Mouse (Mus musculus): ENCODE data around the gene Fads1. TPM values are rescaled to one million over a fixed set of nuclear protein-coding genes. Genes with fewer than 3 reads are reported as not detected.
A peak's percentile ranks its signal among the peaks of the same experiment; 100 is the strongest.

Gene Fads1
- polyA plus RNA-seq, 1 experiment from 2014 or later = 152 TPM

DNA sequence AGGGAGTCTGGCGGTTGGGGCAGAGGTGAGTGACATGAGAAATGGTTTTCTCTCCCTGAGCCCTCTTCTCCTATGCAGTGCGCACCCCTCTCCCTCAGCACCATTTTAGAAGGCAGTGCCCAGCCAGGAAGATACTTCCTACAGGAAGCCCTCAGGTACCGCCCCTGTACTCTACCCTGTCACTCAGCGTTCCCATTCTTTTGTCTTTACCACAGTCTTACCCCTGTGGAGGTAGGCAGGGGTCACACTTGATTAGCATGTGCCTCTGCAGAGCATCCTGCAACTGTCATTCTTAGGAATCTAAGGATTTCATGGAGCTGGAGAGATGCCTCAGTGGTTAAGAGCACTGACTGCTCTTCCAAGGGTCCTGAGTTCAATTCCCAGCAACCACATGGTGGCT, 40.9 kb downstream of the Fads1 start:
- H3K27ac ChIP-seq (replicated peaks; ENCODE audit: low read depth, low read length) = no peak overlapping the region
- no peak overlapping the region for H3K4me3 ChIP-seq (replicated peaks; ENCODE audit: low read depth, low read length)
- ATAC-seq (ENCODE audit: low FRiP score, low TSS enrichment) (no peak), DNase-seq (no peak)
- WGBS = 72% methylated on average over 4 of the region's 4 CpGs
- H3K36me3 ChIP-seq (ENCODE audit: control insufficient read depth, insufficient read depth, low read length) = no peaks in the 10 kb centered on the region
- H3K4me1 ChIP-seq (ENCODE audit: control insufficient read depth, insufficient read depth, low read length) = 0 out of 2 replicates have a peak, but pooled peaks cover 4% of the 10 kb centered on the region
- no peaks in the 10 kb centered on the region for H3K9me3 ChIP-seq (ENCODE audit: control insufficient read depth, low read length)
- H3K27me3 ChIP-seq (ENCODE audit: control insufficient read depth, insufficient read depth, low read length) = no peaks in the 10 kb centered on the region
- no peak overlapping the region for H3K9ac ChIP-seq (replicated peaks; ENCODE audit: low read length)
- H3K4me2 ChIP-seq (ENCODE audit: low read length) = no peak overlapping the region

DNA sequence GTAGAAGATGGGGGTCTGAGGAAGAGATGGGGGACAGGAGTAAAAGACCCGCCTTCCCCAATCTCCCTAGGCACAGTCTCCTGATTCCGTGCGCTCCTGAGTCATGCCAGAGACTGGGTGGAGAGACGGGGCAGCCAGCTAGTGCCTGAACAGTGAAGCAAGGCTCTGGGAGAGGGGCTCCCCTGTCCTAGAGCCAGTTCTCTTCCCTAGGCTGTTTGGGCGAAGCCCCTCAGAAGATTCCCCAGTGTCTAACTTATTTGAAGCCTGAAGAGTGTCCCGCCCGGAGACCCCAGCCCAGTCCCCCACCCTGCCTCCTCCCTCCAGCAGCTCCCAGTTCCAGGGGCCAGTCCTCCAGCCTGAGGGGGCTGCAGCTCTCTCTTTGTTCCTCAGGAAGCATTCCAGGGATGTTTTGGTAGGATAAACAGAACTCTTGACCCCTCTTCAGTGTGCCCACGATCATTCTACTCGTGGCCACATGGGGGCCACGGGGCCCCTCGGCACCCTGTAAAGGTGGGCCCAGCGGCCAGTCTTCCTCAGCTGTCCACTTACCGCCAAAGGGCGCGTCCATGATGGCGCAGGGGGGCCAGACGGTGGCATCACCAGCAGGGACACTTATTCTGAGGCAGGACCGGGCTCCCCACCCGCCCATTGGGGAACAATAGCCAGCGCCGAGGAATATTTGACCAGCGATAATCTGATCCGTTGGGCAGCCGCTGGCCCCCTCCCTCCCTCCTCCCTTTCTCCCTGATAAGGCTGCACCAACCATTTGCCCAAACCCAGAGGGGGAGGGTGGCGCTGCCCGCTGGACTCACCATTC, 42.2 kb downstream of the Fads1 start:
- no peak for ATAC-seq (ENCODE audit: low FRiP score, low TSS enrichment)
- Histone ChIP-seq H3K4me2 (ENCODE audit: low read length) (peak overlapping the region; percentile 29), H3K4me3 (replicated peaks; ENCODE audit: low read depth, low read length) (no peak overlapping the region), H3K9me3 (ENCODE audit: control insufficient read depth, low read length) (no peaks in the 10 kb centered on the region), H3K9ac (replicated peaks; ENCODE audit: low read length) (no peak overlapping the region), H3K36me3 (ENCODE audit: control insufficient read depth, insufficient read depth, low read length) (no peaks in the 10 kb centered on the region), H3K27ac (replicated peaks; ENCODE audit: low read depth, low read length) (no peak overlapping the region), H3K4me1 (ENCODE audit: control insufficient read depth, insufficient read depth, low read length) (0 out of 2 replicates have a peak, but pooled peaks cover 4% of the 10 kb centered on the region), H3K27me3 (ENCODE audit: control insufficient read depth, insufficient read depth, low read length) (no peaks in the 10 kb centered on the region)
- WGBS = 30% methylated on average over 26 of the region's 26 CpGs
- DNase-seq = no peak

DNA sequence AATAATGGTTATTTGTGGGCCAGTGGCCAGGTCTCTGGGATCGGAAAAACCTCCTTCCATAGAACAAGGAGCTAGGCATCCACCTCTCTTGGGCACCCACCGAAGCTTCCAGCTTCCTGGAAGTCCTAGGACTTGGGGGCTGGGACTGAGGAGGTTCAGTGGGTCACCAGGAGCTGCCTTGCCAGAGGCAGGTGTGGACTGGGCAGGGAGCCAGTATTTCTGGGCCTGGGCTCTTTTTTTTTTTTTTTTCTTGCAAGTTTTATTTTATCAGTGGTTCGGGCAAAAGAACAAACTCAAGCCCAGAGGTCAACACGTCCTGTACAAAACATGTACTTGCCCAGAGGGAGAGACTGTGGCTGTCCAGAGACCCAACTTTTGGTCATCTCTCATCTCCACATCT, 43.1 kb downstream of the Fads1 start:
- 86% methylated on average over 4 of the region's 4 CpGs for WGBS
- H3K36me3 ChIP-seq (ENCODE audit: control insufficient read depth, insufficient read depth, low read length) = no peaks in the 10 kb centered on the region
- no peak overlapping the region for H3K4me2 ChIP-seq (ENCODE audit: low read length)
- ATAC-seq (ENCODE audit: low FRiP score, low TSS enrichment) (no peak), DNase-seq (no peak)
- no peak overlapping the region for H3K4me3 ChIP-seq (replicated peaks; ENCODE audit: low read depth, low read length)
- no peaks in the 10 kb centered on the region for H3K9me3 ChIP-seq (ENCODE audit: control insufficient read depth, low read length)
- H3K4me1 ChIP-seq (ENCODE audit: control insufficient read depth, insufficient read depth, low read length) = 0 out of 2 replicates have a peak, but pooled peaks cover 4% of the 10 kb centered on the region
- no peak overlapping the region for H3K27ac ChIP-seq (replicated peaks; ENCODE audit: low read depth, low read length)
- no peaks in the 10 kb centered on the region for H3K27me3 ChIP-seq (ENCODE audit: control insufficient read depth, insufficient read depth, low read length)
- H3K9ac ChIP-seq (replicated peaks; ENCODE audit: low read length) = no peak overlapping the region

DNA sequence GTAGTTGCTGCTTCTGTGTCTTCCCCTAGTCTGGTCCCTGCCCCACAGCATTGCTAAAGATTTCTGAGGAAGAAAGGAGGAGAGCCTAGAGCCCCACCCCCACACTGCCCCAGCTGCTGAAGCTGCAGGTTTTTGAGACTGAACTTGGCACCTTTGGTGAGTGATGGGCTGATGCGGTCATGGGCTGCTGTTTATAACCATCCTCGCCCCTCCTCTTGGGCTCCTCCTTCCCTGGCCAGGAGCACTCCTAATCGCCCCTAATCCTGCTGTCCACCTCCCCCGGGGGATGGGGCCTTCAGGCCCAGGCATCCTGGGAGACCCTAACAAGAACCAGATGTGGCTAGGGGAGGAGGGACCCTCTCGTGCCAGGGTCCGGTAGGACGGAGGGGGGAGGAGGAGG, 48.3 kb downstream of the Fads1 start:
- no peak overlapping the region for H3K9ac ChIP-seq (replicated peaks; ENCODE audit: low read length)
- no peaks in the 10 kb centered on the region for H3K36me3 ChIP-seq (ENCODE audit: control insufficient read depth, insufficient read depth, low read length)
- no peak overlapping the region for H3K4me3 ChIP-seq (replicated peaks; ENCODE audit: low read depth, low read length)
- no peaks in the 10 kb centered on the region for H3K27me3 ChIP-seq (ENCODE audit: control insufficient read depth, insufficient read depth, low read length)
- no peak for ATAC-seq (ENCODE audit: low FRiP score, low TSS enrichment)
- no peak overlapping the region for H3K27ac ChIP-seq (replicated peaks; ENCODE audit: low read depth, low read length)
- WGBS = 5% methylated on average over 7 of the region's 7 CpGs
- H3K9me3 ChIP-seq (ENCODE audit: control insufficient read depth, low read length) = no peaks in the 10 kb centered on the region
- no peak overlapping the region for H3K4me2 ChIP-seq (ENCODE audit: low read length)
- no peak for DNase-seq
- no peaks in the 10 kb centered on the region for H3K4me1 ChIP-seq (ENCODE audit: control insufficient read depth, insufficient read depth, low read length)

DNA sequence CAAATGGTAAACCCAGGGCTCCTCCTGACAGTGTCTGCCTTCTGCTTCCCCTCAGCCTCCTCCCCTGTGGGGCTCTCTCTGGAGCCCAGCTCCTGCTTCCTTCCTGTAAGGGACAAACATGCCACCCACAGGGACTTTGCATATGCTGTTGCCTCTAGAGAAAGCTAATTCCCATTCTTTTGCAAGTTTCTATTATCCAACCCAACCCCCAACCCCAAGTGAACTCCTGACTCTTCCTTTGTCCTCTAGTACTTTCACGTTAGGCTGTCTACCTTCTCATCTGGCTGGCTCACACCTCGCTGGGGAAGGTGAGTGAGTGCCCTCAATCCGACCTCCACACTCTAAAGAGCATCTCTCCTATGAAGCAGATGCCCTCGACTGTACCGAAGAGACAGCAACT, 49.2 kb downstream of the Fads1 start:
- Histone ChIP-seq H3K9ac (replicated peaks; ENCODE audit: low read length) (no peak overlapping the region), H3K9me3 (ENCODE audit: control insufficient read depth, low read length) (no peaks in the 10 kb centered on the region), H3K4me3 (replicated peaks; ENCODE audit: low read depth, low read length) (no peak overlapping the region), H3K4me2 (ENCODE audit: low read length) (no peak overlapping the region), H3K36me3 (ENCODE audit: control insufficient read depth, insufficient read depth, low read length) (no peaks in the 10 kb centered on the region), H3K27ac (replicated peaks; ENCODE audit: low read depth, low read length) (no peak overlapping the region), H3K27me3 (ENCODE audit: control insufficient read depth, insufficient read depth, low read length) (no peaks in the 10 kb centered on the region), H3K4me1 (ENCODE audit: control insufficient read depth, insufficient read depth, low read length) (no peaks in the 10 kb centered on the region)
- DNase-seq = no peak
- ATAC-seq (ENCODE audit: low FRiP score, low TSS enrichment) = no peak
- 11% methylated on average over 5 of the region's 5 CpGs for WGBS

DNA sequence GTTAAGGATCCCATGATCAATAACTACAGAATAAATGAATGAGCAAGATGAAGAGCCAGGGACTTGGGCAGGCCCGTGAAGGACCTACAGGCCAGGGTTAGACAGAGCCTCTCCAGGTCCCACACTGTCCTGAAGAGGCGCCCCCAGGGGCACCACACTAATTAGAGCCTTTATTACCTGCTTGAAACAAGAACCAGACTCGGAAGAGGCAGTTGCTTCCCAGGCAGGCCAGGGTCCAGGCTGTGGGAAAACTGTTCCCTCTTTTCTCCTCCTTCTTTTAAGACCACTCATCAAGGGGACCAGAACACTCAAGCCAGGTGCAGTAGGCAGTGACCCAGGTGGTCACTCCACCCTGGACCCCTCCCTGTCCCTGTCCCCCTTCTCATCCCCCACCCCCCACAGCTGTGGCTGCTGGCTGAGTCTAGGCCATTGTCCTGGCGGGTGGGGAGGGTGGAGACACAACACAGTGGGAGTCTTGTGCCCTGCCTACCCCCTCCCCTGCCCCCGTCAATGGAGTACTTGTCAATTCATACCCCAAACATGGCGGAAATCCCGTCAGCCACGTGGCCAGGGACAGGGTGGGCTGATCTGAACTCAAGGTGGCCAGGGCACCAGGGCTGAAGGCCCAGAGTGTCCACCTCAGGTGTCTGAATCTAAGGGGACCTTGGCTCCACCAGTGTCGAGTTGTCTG, 49.8 kb downstream of the Fads1 start:
- Histone ChIP-seq H3K4me1 (ENCODE audit: control insufficient read depth, insufficient read depth, low read length) (no peaks in the 10 kb centered on the region), H3K4me2 (ENCODE audit: low read length) (no peak overlapping the region), H3K27me3 (ENCODE audit: control insufficient read depth, insufficient read depth, low read length) (no peaks in the 10 kb centered on the region), H3K36me3 (ENCODE audit: control insufficient read depth, insufficient read depth, low read length) (no peaks in the 10 kb centered on the region), H3K9ac (replicated peaks; ENCODE audit: low read length) (no peak overlapping the region), H3K27ac (replicated peaks; ENCODE audit: low read depth, low read length) (no peak overlapping the region), H3K4me3 (replicated peaks; ENCODE audit: low read depth, low read length) (no peak overlapping the region), H3K9me3 (ENCODE audit: control insufficient read depth, low read length) (no peaks in the 10 kb centered on the region)
- 30% methylated on average over 9 of the region's 9 CpGs for WGBS
- ATAC-seq (ENCODE audit: low FRiP score, low TSS enrichment) (no peak; the same call in 1 of the 2 replicates), DNase-seq (no peak)

DNA sequence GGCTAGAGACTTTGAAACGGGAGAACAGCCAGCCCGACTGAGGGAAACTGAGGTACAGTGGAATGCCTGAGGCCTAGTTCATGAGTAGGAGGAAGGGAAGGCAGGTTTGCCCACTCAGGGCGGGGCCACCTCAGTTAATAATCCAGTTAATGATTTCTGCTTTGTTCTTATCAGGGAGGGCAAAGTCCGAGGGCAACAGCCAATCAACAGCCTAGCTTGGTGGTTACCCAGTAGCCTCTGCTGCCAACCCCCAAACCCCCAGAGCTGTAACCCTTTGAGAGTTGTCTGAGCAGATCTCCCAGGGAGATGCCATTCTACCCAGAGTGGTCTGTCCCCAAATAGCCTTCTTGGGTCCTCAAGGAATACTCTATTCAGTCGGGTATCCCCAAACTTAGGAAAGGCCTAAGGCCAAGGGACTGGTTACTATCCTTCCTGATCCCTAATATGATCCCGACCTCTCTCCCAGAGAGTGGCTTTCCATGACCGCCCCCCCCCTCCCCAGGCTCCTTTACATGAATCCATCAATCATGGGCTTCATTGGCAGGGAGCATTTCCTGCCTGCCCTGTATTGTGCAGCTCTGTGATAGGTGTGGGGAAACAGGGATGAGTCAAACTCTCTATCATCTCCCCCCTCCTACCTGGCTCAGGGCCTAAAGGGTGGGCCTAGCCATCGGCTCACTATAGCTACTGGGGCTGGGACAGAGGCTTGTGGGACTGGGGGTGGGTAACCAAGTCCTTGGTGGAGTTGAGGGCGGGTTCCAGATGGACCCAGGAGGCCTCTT, 53.3 kb downstream of the Fads1 start:
- Histone ChIP-seq H3K36me3 (ENCODE audit: control insufficient read depth, insufficient read depth, low read length) (no peaks in the 10 kb centered on the region), H3K9ac (replicated peaks; ENCODE audit: low read length) (no peak overlapping the region), H3K4me2 (ENCODE audit: low read length) (no peak overlapping the region), H3K9me3 (ENCODE audit: control insufficient read depth, low read length) (no peaks in the 10 kb centered on the region), H3K27me3 (ENCODE audit: control insufficient read depth, insufficient read depth, low read length) (peaks cover 3% of the 10 kb centered on the region; the same call in 1 of the 2 replicates), H3K27ac (replicated peaks; ENCODE audit: low read depth, low read length) (no peak overlapping the region), H3K4me3 (replicated peaks; ENCODE audit: low read depth, low read length) (no peak overlapping the region), H3K4me1 (ENCODE audit: control insufficient read depth, insufficient read depth, low read length) (0 out of 2 replicates have a peak, but pooled peaks cover 3% of the 10 kb centered on the region)
- ATAC-seq (ENCODE audit: low FRiP score, low TSS enrichment) (no peak), DNase-seq (no peak)
- WGBS = 86% methylated on average over 9 of the region's 9 CpGs

DNA sequence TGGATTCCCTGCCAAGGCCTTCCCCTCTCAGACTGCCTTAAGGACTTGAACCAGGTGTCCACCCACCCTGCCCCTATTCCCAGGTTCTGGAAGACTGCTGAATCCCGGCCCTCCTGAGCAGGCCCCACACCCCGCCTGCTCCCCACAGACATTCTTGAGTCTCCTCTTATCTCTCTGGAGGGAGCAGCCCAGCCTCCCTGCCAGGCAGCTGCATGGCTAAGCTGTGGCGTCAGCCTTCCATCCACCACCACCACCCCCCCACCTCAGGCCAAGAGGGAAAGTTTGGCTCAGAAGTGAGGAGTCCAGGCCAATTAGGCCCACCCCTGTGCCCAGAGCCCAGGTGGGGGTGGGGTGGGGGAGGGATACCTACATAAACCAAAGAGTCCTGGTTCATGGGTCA, 55.8 kb downstream of the Fads1 start:
- Histone ChIP-seq H3K4me2 (ENCODE audit: low read length) (no peak overlapping the region), H3K27ac (replicated peaks; ENCODE audit: low read depth, low read length) (no peak overlapping the region), H3K27me3 (ENCODE audit: control insufficient read depth, insufficient read depth, low read length) (peaks cover 3% of the 10 kb centered on the region; the same call in 1 of the 2 replicates), H3K9ac (replicated peaks; ENCODE audit: low read length) (no peak overlapping the region), H3K4me3 (replicated peaks; ENCODE audit: low read depth, low read length) (no peak overlapping the region), H3K4me1 (ENCODE audit: control insufficient read depth, insufficient read depth, low read length) (0 out of 2 replicates have a peak, but pooled peaks cover 3% of the 10 kb centered on the region), H3K9me3 (ENCODE audit: control insufficient read depth, low read length) (no peaks in the 10 kb centered on the region), H3K36me3 (ENCODE audit: control insufficient read depth, insufficient read depth, low read length) (no peaks in the 10 kb centered on the region)
- DNase-seq (no peak), ATAC-seq (ENCODE audit: low FRiP score, low TSS enrichment) (no peak)
- WGBS = 55% methylated on average over 3 of the region's 3 CpGs

Data from midbrain, embryonic 14.5 days (tissue).